Mouse (Mus musculus) brain, embryonic 14.5 days (tissue): ENCODE results near the gene Rps16.

ENCODE experiments used
- CTCF ChIP-seq: fragments of 200-500 bp; IDR thresholded peaks from 2 replicates; pipeline ENCODE4 v1.5.1; 2012; ENCODE audit warnings: inconsistent platforms, mild to moderate bottlenecking, moderate library complexity, borderline replicate concordance; ENCODE audit not compliant: insufficient read depth, insufficient read length; ENCODE audit errors: extremely low read depth
- POLR2A ChIP-seq: fragments of 200-500 bp; IDR thresholded peaks from 2 replicates; pipeline ENCODE4 v1.6.1; 2012; ENCODE audit warnings: mild to moderate bottlenecking, inconsistent platforms, borderline replicate concordance; ENCODE audit not compliant: poor library complexity, insufficient read depth, insufficient read length, severe bottlenecking; ENCODE audit errors: extremely low read depth

- TF ChIP-seq CTCF (no peak), POLR2A (no peak)
Observed at GRCm38 (mm10) chr7:28382981-28383396, 32.5 kb downstream of the Rps16 start.
